Mouse (Mus musculus) hindbrain, embryonic 11.5 days (tissue): ENCODE measurements around the gene Olfr91. TPM values are rescaled to one million over a fixed set of nuclear protein-coding genes. Genes with fewer than 3 reads are reported as not detected.
A peak's percentile ranks its signal among the peaks of the same experiment; 100 is the strongest.
"Not testable (repeated sequence)": the region's sequence is repeated elsewhere in the genome, so short reads cannot be mapped to it uniquely, and the experiment has no call there.

Experiments
- ATAC-seq: fragments of 200-750 bp; cut with Nextera tagmentation; 2 replicates; pipeline ENCODE4 v1.8.0; 2017; ENCODE audit warnings: mild to moderate bottlenecking, moderate TSS enrichment, moderate library complexity; ENCODE audit not compliant: low FRiP score
- DNase-seq: peaks from one replicate; pipeline ENCODE4 v3.0.0-alpha.2; 2015; ENCODE audit warnings: low spot score
- H3K27ac ChIP-seq: fragments of 300-500 bp; sonication (generic); 2 replicates; pipeline ENCODE4 v1.5.1; 2014; ENCODE audit warnings: mild to moderate bottlenecking, low read depth, low read length
- H3K27me3 ChIP-seq: fragments of 300-500 bp; sonication (generic); 2 replicates; pipeline ENCODE4 v1.6.1; 2014; ENCODE audit warnings: mild to moderate bottlenecking, low read length, moderate library complexity, mixed read lengths; ENCODE audit not compliant: control insufficient read depth, insufficient read depth
- H3K36me3 ChIP-seq: fragments of 300-500 bp; sonication (generic); 2 replicates; pipeline ENCODE4 v1.6.1; 2014; ENCODE audit warnings: mild to moderate bottlenecking, low read length, moderate library complexity, mixed read lengths; ENCODE audit not compliant: control insufficient read depth, insufficient read depth
- H3K4me1 ChIP-seq: fragments of 300-500 bp; sonication (generic); replicated peaks from 2 replicates; pipeline ENCODE4 v1.6.1; 2014; ENCODE audit warnings: low read length, mixed read lengths; ENCODE audit not compliant: control insufficient read depth, insufficient read depth
- H3K4me2 ChIP-seq: fragments of 300-500 bp; sonication (generic); replicated peaks from 2 replicates; pipeline ENCODE4 v1.6.1; 2014; ENCODE audit warnings: mild to moderate bottlenecking, low read depth, low read length
- H3K4me3 ChIP-seq: fragments of 300-500 bp; sonication (generic); 2 replicates; pipeline ENCODE4 v1.5.1; 2014; ENCODE audit warnings: low read depth, low read length
- H3K9ac ChIP-seq: fragments of 300-500 bp; sonication (generic); 2 replicates; pipeline ENCODE4 v1.6.1; 2014; ENCODE audit warnings: low read depth, low read length
- H3K9me3 ChIP-seq: fragments of 300-500 bp; sonication (generic); 2 replicates; pipeline ENCODE4 v1.6.1; 2016; ENCODE audit warnings: low read length; ENCODE audit not compliant: control insufficient read depth
- WGBS: fragments of 180-500 bp; shearing (Covaris S2); extraction: QIAGEN DNeasy Blood & Tissue Kit; methylation state at CpG from one replicate; pipeline ENCODE4 v1.1.7; 2014; 5-methylcytosine and 5-hydroxymethylcytosine counted together
- polyA plus RNA-seq: library from polyadenylated mRNA; unstranded; fragments of >200 nt; fragmentation: Nextera tagmentation; extraction: Ambion mirVana; gene quantifications from 2 replicates; pipeline ENCODE4 v1.2.1, GENCODE M21; 2014

Gene Olfr91
- polyA plus RNA-seq, result 0.08 TPM in 1 of 2 replicates, not detected in the other

DNA sequence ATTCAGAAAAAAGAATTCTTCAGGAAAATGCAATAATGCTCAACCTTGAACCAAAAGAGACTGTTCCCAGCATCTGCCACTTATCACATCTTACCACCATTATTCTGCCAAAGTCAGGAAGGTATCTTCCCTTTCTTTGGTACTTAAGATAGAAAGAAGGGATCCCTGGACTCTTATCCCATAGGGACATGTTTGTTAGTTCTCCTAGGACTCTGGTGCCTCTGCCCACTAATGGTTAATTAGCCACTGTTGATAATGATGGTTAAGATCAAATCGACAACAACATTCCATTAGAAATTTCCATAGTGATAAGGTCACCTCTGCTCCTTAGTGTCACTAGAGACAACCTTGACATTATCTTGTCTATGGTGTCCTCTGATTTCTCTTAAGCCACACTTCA lies at the start of gene Olfr91:
Olfr91 (minus strand) TSS at position 101 of the 400 bp plus-strand sequence.
- no peak within 1 kb of the TSS for H3K4me2 ChIP-seq
- DNase-seq (no peak), ATAC-seq (no peak)
- no peak within 1 kb of the TSS for H3K4me3 ChIP-seq
- no peaks in the 10 kb centered on the region for H3K4me1 ChIP-seq
- WGBS, result 100% methylated on average over 1 of the region's 1 CpGs
- H3K27me3 ChIP-seq, result no peaks in the 10 kb centered on the region
- H3K9me3 ChIP-seq, result no peaks in the 10 kb centered on the region
- H3K9ac ChIP-seq, result no peak within 1 kb of the TSS
- no peaks in the 10 kb centered on the region for H3K36me3 ChIP-seq
- no peak within 1 kb of the TSS for H3K27ac ChIP-seq

GRCm38 (mm10) chr17:37131366-37131765 lies 33.3 kb upstream of the Olfr91 start:
- not testable (repeated sequence) for H3K27ac ChIP-seq, H3K27me3 ChIP-seq, H3K9ac ChIP-seq, H3K36me3 ChIP-seq, H3K4me3 ChIP-seq, ATAC-seq, H3K9me3 ChIP-seq, DNase-seq, H3K4me2 ChIP-seq, H3K4me1 ChIP-seq
- WGBS, result 78% methylated on average over 4 of the region's 4 CpGs

DNA sequence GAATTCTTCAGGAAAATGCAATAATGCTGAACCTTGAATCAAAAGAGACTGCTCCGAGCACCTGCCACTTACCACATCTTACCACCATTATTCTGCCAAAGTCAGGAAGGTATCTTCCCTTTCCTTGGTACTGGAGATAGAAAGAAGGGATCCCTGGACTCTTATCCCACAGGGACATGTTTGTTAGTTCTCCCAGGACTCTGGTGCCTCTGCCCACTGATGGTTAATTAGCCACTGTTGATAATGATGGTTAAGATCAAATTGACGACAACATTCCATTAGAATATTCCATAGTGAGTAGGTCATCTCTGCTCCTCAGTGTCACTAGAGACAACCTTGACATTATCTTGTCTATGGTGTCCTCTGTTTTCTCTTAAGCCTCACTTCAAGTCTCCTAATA lies 21.9 kb upstream of the Olfr91 start, which contains the start of gene Olfr92:
Olfr92 (minus strand) TSS at position 101 of the 400 bp plus-strand sequence.
- H3K9ac ChIP-seq, result no peak within 1 kb of the TSS
- DNase-seq, result no peak
- H3K4me1 ChIP-seq, result no peaks in the 10 kb centered on the region
- no peak within 1 kb of the TSS for H3K4me3 ChIP-seq
- H3K27me3 ChIP-seq, result no peaks in the 10 kb centered on the region
- 89% methylated on average over 2 of the region's 2 CpGs for WGBS
- no peak within 1 kb of the TSS for H3K4me2 ChIP-seq
- ATAC-seq, result no peak
- H3K36me3 ChIP-seq, result no peaks in the 10 kb centered on the region
- H3K27ac ChIP-seq, result no peak within 1 kb of the TSS
- no peaks in the 10 kb centered on the region for H3K9me3 ChIP-seq

- Histone ChIP-seq H3K36me3 (no peaks in the 10 kb centered on the region), H3K4me3 (no peak overlapping the region), H3K9me3 (no peaks in the 10 kb centered on the region), H3K27me3 (no peaks in the 10 kb centered on the region), H3K4me1 (no peaks in the 10 kb centered on the region), H3K27ac (no peak overlapping the region), H3K4me2 (no peak overlapping the region), H3K9ac (no peak overlapping the region)
- no peak for DNase-seq
- 84% methylated on average over 5 of the region's 5 CpGs for WGBS
- no peak for ATAC-seq
These were observed 4.8 kb downstream of the Olfr91 start for GRCm38 (mm10) chr17:37093289-37093688.

GRCm38 (mm10) chr17:37092198-37092597 lies 5.9 kb downstream of the Olfr91 start:
- no peaks in the 10 kb centered on the region for H3K36me3 ChIP-seq
- 91% methylated on average over 1 of the region's 1 CpGs for WGBS
- no peak for ATAC-seq

GRCm38 (mm10) chr17:37088399-37088798 lies 9.7 kb downstream of the Olfr91 start, which contains the start of gene Olfr90:
Olfr90 (minus strand) TSS chr17:37088499.
- Histone ChIP-seq H3K36me3 (no peaks in the 10 kb centered on the region), H3K4me2 (no peak within 1 kb of the TSS), H3K27me3 (no peaks in the 10 kb centered on the region), H3K9me3 (no peaks in the 10 kb centered on the region), H3K4me1 (no peaks in the 10 kb centered on the region), H3K27ac (no peak within 1 kb of the TSS), H3K4me3 (no peak within 1 kb of the TSS), H3K9ac (no peak within 1 kb of the TSS)
- no peak for DNase-seq
- ATAC-seq, result no peak

More at GRCm38 (mm10) chr17:37092198-37092597, 5.9 kb downstream of the Olfr91 start:
- Histone ChIP-seq H3K27ac (no peak overlapping the region), H3K4me2 (no peak overlapping the region), H3K4me1 (no peaks in the 10 kb centered on the region), H3K27me3 (no peaks in the 10 kb centered on the region), H3K4me3 (no peak overlapping the region), H3K9ac (no peak overlapping the region), H3K9me3 (no peaks in the 10 kb centered on the region)
- no peak for DNase-seq

GRCm38 (mm10) chr17:37085545-37085944 lies 12.5 kb downstream of the Olfr91 start:
- Histone ChIP-seq H3K4me3 (no peak overlapping the region), H3K9me3 (no peaks in the 10 kb centered on the region), H3K9ac (no peak overlapping the region), H3K27ac (no peak overlapping the region), H3K4me1 (no peaks in the 10 kb centered on the region), H3K27me3 (no peaks in the 10 kb centered on the region), H3K4me2 (no peak overlapping the region), H3K36me3 (no peaks in the 10 kb centered on the region)
- 87% methylated on average over 10 of the region's 10 CpGs for WGBS
- ATAC-seq (no peak), DNase-seq (no peak)

GRCm38 (mm10) chr17:37084632-37085031 lies 13.4 kb downstream of the Olfr91 start:
- Histone ChIP-seq H3K4me1 (no peaks in the 10 kb centered on the region), H3K4me2 (no peak overlapping the region), H3K9me3 (no peaks in the 10 kb centered on the region), H3K4me3 (no peak overlapping the region), H3K27me3 (no peaks in the 10 kb centered on the region), H3K36me3 (no peaks in the 10 kb centered on the region), H3K9ac (no peak overlapping the region), H3K27ac (no peak overlapping the region)
- WGBS, result 67% methylated on average over 5 of the region's 5 CpGs
- DNase-seq (no peak), ATAC-seq (no peak)

DNA sequence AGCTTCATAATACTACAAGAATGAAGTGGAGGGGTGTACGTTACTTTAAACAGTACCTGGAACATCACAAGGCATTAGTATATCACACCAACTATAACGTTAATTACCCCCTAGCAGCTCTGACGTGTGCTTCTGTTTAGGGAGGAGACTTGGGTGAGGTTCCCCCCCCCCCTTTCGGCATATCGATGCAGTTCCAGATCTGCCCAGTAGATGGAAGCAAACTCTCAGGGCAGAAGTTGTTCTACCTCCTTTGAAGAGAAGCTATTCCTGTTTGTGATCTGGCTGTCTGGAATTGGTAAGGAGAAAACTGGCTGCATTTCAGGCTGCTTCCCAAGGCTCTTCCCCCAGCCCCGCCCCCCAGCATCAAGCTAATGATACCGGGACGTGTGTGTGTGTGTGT lies 14.8 kb downstream of the Olfr91 start:
- Histone ChIP-seq H3K4me3 (no peak overlapping the region), H3K4me1 (no peaks in the 10 kb centered on the region), H3K9ac (no peak overlapping the region), H3K9me3 (no peaks in the 10 kb centered on the region), H3K4me2 (no peak overlapping the region), H3K27me3 (no peaks in the 10 kb centered on the region), H3K36me3 (no peaks in the 10 kb centered on the region), H3K27ac (no peak overlapping the region)
- DNase-seq (peak; percentile 84), ATAC-seq (peak; percentile 58; the same call in 1 of the 2 replicates)
- WGBS, result 3% methylated on average over 8 of the region's 8 CpGs
